Comparison of ENCODE assay signal across 8 mouse cellular contexts in genomic region chr13:59675151-59676011, GRCm38 (mm10). TPM values are rescaled to one million over a fixed set of nuclear protein-coding genes. Genes with fewer than 3 reads are reported as not detected.
DNase-seq lines count a peak whose midpoint lies in the region; ATAC-seq lines count a peak whose summit lies in the region.

Golm1 (minus strand) TSS chr13:59675811.

- peaks cover 16% of the 10 kb centered on the region for H3K4me1 ChIP-seq in limb, embryonic 12.5 days (replicated peaks)
- peaks cover 18% of the 10 kb centered on the region for H3K4me1 ChIP-seq in midbrain, embryonic 12.5 days

- H3K9ac ChIP-seq in limb, embryonic 12.5 days (replicated peaks) = peak within 1 kb of the TSS; percentile 85
- peak within 1 kb of the TSS; percentile 93 for H3K9ac ChIP-seq in midbrain, embryonic 12.5 days (replicated peaks)

- ATAC-seq in limb, embryonic 12.5 days (ENCODE audit: insufficient number of reproducible peaks, insufficient read depth, low FRiP score, low TSS enrichment, low read depth) = peak; percentile 81
- peak; percentile 90 for ATAC-seq in midbrain, embryonic 12.5 days (ENCODE audit: low FRiP score, low read depth)

- H3K4me3 ChIP-seq in limb, embryonic 12.5 days (replicated peaks) = peak within 1 kb of the TSS; percentile 78
- peak within 1 kb of the TSS; percentile 89 for H3K4me3 ChIP-seq in midbrain, embryonic 12.5 days

- no peaks in the 10 kb centered on the region for H3K27me3 ChIP-seq in limb, embryonic 12.5 days
- H3K27me3 ChIP-seq in midbrain, embryonic 12.5 days = no peaks in the 10 kb centered on the region

- peak within 1 kb of the TSS; percentile 85 for H3K27ac ChIP-seq in limb, embryonic 12.5 days
- peak within 1 kb of the TSS; percentile 93 for H3K27ac ChIP-seq in midbrain, embryonic 12.5 days (replicated peaks)

- H3K9me3 ChIP-seq in limb, embryonic 12.5 days = no peaks in the 10 kb centered on the region
- no peaks in the 10 kb centered on the region for H3K9me3 ChIP-seq in midbrain, embryonic 12.5 days

- peak within 1 kb of the TSS; percentile 77 for H3K4me2 ChIP-seq in limb, embryonic 12.5 days
- H3K4me2 ChIP-seq in midbrain, embryonic 12.5 days (replicated peaks) = peak within 1 kb of the TSS; percentile 73

- H3K36me3 ChIP-seq in limb, embryonic 12.5 days = no peaks in the 10 kb centered on the region
- H3K36me3 ChIP-seq in midbrain, embryonic 12.5 days = no peaks in the 10 kb centered on the region

- peak; percentile 63 for DNase-seq in 3T3-L1 (ENCODE audit: low read depth, low spot score)
- DNase-seq in adrenal gland, adult 8-10 months = peak; percentile 15
- peak; percentile 55 for DNase-seq in embryo, embryonic 11.5 days (ENCODE audit: low read depth, low spot score)
- DNase-seq in heart, adult 18-20 months = peak; percentile 72 to 73
- DNase-seq in kidney, adult 11 months = peak; percentile 31
- peak; percentile 63 for DNase-seq in spleen, adult 12 weeks (ENCODE audit: low spot score)

- under 1% methylated on average over 49 of the region's 61 CpGs for WGBS in limb, embryonic 12.5 days
- 0% methylated on average over 39 of the region's 61 CpGs for WGBS in midbrain, embryonic 12.5 days

RNA-seq across cellular contexts. Expression of gene Golm1, which starts in this region (rescaled TPM):
- 10 to 100 TPM in 1 of 4 experiments, 1 to 10 TPM in 3; 7.1 to 10.2 (median 8.1) TPM for total RNA-seq in adrenal gland, adult 8-10 months (2022)
- total RNA-seq in heart, adult 18-20 months (2021) = 10 to 100 TPM; 14.6 to 19.4 TPM
- polyA plus RNA-seq in limb, embryonic 12.5 days (2016; fragmentation: Nextera tagmentation; extraction: Ambion mirVana) = 55.3 and 59.9 TPM in 2 replicates
- 122 and 134 TPM in 2 replicates for polyA plus RNA-seq in midbrain, embryonic 12.5 days (2016; fragmentation: Nextera tagmentation; extraction: Ambion mirVana)

Comparison
In these comparisons a context has a peak if more than half of its experiments do, and no peak if none do; other contexts are left out.
1. Peak in every context shown above with its lines: DNase-seq, ATAC-seq, H3K4me3 ChIP-seq and H3K27ac ChIP-seq.
2. DNase-seq: peak in every context shown above with its lines; median percentile 72 in heart, adult 18-20 months; 63 in 3T3-L1; 63 in spleen, adult 12 weeks; 55 in embryo, embryonic 11.5 days; 31 in kidney, adult 11 months; 15 in adrenal gland, adult 8-10 months.